Mouse (Mus musculus): ENCODE measurements around the gene Cebpg. TPM values are rescaled to one million over a fixed set of nuclear protein-coding genes. Genes with fewer than 3 reads are reported as not detected.

The Cebpg gene
- total RNA-seq, 2 experiments from 2014 or later, result 19.7 to 25.9 TPM

DNA sequence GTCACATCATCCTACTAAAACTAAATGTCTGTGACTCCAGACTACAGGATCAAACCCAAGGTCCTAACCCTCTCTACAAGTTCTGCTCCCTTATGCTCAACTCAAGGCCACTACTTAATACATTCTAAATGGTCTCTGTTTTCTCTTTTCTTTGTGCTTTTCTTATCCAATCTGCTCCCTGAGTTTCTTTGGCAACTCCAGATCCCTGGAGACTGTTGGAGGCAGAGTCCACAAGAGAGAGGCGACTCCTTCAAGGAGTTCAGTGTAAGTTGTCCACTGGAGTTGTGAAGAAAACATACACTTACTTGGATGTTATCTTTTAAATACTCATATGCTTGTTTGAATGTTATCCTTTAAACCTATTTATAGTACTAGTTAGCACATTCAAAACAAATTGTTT, 2.1 kb downstream of the Cebpg start:
- no peak for DNase-seq

DNA sequence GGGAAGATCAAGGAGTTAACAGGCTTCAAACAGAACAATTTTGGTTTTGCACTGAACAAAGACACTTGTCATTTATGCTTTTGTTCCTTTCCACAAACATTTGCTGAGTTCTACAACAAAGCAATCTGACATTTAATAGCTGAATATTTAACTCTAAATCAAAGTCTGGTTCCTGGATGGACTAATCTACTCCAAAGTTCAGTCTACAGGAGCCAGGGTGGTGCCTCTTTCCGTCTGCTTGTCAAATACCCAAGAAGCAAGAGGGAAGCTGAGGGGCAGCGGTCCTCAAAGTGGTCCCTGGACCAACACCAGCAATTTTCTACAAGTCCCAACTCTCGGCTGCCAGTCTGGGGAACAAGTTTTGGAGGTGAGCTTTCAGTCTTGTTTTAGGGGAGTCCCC, 3.2 kb downstream of the Cebpg start:
- no peak for DNase-seq

DNA sequence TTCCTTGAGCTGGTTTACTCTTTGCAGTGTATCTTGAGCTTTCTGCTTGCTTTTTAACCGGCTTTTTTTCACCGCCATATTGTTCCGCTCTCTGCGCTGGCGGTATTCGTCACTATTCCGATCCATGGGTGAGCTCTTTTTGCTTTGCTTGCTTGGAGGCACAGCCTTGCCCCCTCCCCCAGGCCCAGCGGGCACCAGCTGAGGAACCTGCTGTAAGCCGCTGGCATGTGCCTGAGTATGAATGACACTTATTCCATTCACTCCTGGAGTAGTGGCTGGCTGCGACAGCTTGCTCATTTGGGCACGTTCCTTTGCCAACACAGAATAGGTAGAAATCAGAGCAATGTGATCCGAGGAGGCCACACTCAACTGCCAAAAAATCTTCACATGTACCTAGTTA, 5.8 kb downstream of the Cebpg start:
- no peak for DNase-seq

DNA sequence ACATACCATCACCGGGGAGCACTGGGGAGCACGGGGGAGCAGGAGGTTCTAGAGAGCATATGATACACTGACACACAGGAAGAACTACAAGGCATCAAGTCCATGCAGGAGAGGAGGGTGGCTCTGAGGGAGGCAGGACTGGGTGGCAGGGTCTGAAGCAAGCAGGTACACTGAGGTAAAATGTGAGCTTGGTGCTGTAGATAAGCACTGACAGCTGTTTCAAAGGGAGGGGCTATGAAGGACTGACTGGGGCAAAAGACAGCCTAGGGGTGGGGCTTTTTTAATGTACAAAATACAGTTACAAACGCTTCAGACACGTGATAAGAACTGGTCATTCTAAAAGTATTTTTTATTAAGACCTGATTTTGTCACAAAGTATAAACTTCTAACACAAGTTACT, 10.3 kb downstream of the Cebpg start:
- no peak for DNase-seq

DNA sequence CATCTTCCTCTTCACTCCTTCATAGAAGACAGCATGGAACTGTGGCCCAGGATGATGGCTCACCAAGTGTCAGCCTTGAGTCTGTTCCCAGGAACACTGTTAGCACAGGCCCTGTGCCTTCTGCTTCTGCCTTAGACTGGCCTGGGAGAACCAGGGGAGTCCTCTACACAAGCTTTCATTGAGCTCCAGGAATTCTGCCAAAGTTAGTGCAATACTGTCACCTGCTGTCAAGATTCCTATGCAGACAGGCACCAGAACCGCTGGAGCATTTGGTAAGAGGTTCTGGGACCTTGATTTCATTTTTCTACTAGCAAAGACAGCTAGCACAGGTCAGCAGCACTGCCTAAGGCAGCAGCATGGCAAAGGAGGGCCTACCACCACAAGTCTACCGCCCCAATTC, 11.7 kb downstream of the Cebpg start:
- no peak for DNase-seq

DNA sequence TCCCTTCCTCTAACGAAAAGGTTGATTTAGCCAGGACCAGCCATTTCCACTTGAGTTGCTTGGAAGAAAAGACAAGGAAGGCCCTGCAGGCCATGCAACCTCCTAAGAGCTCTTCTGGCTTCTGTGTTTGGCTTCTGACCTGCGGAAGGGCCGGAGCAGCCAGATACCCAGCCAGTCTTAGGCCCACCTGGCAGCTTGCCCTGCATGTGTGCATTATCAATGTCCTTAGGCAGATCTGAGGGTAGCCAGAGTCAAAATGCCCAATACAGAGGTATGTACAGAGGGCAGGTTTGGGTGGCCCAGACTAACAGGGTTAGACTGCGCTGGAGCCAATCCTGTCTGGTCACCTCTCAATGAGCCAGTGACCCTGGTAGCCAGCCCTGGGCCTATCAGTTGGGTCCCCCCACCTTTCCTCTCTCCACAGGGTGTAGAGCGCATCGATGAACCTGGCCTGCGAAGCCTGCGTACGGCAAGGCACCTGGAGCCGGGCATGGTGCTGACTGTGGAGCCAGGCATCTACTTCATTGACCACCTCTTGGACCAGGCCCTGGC, 13.0 kb downstream of the Cebpg start:
- no peak for DNase-seq

DNA sequence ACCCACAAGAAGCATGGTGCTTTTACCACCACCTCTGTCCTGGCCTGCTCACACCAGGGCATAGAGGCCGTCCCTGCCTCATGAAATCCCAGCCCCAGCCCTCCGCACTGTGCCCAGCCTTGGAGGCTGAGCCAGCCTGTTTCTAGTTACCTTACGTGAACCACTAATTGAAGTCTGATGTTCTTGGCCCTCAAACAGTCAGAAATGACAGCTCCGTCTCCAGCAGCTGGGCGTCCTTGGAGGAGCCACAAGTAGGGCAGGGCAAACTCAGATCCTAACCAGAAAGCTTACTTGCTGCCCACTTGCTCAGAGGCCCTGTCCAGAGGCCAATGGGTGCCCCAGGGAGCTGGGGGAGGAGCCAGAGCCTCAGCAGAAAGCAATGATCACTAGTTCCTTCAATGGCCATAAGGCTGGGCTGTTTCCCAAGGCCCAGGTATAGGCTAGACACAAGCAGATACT, 13.6 kb downstream of the Cebpg start:
- DNase-seq, result no peak

DNA sequence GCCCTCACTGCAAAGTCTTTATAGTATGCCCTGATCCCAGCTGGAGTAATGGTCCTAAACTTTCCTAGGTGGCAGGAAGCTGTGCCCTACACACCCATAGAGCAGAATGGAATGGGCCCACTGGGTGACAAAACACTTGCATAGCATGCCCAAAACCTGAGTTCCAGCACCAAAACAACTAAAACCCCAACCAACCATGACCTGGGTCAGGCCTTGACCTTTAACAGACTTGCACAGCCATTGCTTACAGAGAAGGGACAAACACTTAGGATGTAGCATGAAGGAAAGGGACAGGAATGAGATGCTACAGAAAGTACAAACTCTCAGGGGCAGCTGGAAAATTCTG, 14.2 kb downstream of the Cebpg start:
- DNase-seq, result no peak

DNA sequence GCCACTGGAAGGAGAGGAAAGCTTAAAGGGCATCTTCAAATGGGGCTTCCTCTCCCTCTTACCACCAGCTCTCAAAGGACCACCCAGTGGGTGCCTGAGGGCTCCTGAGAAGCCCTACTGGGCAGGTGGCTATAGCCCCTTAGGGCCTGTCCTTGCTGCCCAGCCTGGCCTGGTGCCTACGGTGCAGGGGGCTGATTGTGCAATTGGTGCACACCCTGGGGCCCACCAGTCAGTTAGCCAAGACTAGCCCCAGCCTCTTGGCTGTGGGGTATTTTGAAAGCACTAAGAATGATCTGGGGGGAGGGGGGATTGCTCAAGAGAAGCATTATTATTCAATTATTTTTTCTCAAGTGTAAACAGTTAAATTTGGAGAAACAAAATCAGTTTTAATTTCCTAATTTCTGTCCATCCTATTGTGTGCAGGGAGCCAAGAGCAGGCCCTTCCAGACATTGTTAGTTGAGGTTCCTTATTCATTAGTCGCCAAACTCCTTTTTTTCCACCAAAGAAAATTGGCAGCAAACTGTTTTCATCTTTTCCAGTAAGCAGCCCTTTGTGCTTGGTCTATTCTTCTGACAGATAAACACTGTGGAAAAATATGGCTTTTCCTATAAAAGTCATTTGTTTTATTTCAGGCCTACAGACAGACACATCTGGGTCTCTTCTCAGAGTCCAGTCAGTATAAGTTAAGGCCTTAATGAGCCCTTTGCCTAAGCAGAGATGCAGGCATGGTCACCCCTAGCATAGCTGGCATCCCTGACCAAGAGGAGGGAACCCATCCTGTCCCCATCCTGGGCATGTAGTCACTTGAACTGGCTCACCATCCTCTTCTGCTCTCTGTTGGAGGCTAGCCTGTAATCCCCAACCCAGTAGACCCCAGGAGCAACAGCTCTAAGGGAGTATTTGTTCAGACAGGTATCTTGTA, 14.8 kb downstream of the Cebpg start:
- no peak for DNase-seq

DNA sequence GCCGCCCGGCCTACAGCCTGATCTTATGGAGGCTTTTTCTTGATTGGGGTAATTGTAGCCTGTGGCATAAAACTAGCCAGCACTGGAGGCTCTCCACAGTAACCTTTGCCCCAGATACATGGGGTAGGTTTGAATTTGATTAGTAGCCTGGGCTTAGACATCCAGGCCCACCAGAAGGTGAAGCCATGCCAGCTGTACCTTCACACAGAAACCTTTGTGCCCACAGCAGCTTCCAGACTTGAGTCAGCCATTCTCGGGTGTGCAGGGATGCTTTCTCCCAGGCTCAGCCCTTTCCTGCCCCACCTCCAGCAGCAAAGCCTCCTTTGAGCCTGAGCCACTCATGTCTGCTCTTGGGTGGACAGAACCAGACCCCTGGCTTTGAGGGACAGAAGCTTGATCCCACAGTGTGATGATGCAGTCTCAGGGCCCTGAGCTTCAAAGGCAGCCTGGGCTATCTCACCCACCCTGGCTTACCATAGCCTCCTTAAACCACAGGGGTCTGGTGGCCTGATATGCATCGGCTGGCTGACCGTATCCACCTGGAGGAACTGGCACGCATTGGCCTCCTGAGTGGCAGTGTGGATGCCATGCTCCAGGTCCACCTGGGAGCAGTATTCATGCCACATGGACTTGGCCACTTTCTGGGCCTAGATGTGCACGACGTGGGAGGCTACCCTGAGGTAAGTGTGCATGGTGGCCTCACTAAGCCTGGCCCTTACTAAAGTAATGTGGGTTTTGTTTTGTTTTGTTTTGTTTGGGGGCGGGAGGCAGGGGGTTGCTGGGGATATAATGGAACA, 16.0 kb downstream of the Cebpg start:
- no peak for DNase-seq

DNA sequence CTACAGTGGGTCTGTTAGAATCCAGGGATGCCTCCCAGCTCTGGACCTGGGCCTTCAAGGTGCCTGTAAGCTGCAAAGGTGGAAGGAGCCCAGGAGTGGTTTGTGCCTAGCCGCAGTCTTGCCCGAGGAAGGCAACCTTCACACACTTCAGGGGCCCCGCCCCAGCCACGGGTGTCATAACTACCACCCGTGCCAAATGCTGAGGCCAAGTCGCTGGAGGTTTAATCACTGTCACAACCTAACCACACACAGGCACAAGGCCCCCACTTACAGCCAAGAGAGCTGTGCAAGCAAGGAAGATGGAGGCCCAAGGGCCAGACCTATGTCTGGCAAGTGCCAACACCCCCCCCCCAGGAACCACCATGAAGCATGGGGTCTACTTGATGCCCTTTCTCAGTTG, 19.0 kb downstream of the Cebpg start:
- DNase-seq, result no peak

DNA sequence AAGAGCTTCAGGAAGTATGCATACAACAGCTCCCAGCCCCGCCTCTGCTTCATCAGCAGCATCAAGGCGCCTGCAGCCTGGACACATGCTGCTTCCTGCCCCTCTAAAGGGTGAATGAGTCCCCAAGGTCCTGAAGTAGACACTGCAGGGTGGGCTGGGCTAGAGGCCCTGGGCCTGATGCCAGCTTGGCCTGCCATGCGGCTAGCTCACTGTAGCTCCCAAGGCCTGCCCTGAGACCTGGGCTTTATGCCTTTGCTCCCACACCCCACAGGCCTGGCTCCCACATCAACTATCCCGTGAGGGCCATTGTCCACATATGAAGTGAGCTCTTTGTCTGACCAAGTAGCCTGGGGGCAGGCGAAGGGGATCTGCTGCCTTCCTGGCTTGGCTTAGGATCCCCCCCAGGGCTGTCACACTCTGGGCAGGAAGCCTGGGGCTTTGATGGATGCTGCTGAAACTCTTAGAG, 20.1 kb downstream of the Cebpg start:
- DNase-seq, result peak; percentile 68

DNA sequence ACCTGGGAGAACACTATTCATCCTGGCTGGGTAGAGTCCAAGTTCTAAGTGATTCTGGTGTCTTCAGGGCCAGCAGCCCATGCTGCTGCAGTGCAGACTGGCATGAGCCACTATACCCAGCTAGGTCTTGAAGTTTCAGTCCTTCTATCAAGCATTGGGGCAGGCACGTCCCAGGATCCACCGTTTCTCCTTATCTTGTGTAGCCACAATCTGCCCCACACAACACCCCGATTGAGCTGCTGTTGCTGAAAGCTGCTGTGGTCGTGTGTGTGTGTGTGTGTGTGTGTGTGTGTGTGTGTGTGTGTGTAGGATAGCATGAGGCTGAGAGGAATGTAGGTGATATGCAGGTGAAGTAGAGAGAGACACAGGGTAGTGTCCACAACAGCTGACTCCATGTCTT, 20.8 kb downstream of the Cebpg start:
- no peak for DNase-seq

DNA sequence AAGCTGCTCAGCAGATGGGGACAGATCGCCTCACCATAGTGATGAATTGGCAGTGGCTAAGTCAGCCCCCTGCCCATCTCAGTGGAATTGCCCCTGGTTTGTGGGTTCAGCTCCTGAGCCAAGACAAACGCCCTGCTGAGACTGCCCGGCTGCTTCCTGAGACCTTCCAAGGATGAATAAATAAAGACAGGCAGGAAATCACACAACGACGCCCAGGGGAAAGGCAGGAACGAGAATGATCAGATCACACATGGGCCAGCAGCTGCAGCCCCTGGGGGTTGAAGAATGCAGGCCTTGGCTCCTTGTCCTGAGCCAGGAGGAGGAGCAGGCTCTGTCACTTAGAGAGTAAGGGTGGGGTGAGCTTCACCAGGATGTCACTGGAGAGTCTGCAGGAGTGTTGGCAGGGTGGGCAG, 21.2 kb downstream of the Cebpg start:
- no peak for DNase-seq

DNA sequence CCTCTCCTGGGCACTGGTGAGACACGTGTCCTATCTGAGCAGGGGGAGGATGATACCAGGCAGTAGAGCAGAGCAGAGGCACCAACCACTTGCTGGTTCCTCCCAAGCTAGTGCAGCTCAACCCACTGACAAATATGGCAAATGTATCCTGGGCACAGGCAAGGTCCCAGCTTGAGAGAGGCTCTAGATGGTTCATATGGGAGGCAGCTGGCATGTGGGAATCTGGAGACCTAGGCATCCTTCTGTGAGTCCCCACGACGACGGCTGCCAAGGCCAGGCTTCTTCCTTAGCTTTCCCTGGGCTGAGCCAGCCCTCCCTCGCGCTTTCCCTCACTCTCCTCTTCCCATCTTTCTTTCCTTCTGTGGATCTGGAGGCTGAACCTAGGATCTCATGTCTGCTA, 25.8 kb downstream of the Cebpg start:
- no peak for DNase-seq

DNA sequence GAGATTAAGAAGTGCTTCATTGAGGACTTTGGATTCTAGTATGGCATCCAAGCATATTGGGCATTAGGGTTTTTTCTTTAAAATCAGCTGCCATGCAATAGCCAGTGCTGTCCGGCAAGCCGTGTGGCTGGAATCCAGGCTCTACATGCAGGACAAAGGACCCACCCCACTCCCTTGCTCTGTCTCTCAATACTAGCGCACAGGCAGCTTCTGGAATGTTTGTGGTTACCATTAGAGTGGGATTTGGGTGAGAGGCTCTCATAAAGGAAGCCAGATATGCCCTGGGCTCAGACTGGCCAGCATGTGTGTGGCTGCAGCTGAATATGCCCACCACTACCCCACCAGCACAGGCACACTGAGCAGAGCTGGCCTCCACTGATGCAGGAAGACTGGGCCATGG, 26.7 kb downstream of the Cebpg start:
- DNase-seq, result no peak

DNA sequence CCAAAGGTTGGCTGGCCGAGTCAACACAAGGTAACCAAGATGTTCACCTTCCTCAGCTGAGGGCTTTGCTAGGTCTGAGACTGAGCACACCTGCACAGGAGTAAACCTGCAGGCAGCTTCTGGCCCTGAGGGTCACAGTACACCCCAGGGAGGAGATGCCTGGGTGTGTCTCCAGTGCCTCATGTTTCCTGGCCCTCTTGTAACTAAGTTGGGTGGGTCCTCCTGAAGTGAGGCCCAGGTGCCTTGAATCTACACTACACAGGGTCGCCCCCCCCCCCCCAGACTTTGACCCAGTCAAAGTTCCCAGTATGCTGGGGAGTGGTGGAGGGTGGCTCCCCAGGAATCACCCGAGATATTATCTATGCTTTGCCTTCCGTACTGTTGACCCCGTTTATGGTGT, 27.1 kb downstream of the Cebpg start:
- no peak for DNase-seq

DNA sequence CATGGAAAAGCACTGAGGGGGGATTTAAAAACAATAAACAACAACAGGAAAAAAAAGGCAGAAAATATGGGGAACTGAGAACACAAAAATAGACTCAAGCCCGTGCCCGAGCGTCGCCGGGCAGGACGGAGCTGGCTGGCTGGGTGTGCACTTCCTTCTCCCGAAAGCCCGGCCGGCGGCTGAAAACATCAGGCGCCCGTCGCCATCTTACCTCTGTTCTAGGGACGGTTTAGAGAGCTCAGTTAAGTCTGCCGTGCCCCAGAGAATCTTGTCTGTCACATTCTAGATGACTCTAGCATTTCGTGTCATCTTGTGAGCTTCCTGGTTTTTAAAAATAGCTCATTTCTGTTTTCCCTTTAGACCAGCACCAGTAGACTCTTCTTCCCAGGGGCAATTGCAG, 27.8 kb downstream of the Cebpg start:
- no peak for DNase-seq

DNA sequence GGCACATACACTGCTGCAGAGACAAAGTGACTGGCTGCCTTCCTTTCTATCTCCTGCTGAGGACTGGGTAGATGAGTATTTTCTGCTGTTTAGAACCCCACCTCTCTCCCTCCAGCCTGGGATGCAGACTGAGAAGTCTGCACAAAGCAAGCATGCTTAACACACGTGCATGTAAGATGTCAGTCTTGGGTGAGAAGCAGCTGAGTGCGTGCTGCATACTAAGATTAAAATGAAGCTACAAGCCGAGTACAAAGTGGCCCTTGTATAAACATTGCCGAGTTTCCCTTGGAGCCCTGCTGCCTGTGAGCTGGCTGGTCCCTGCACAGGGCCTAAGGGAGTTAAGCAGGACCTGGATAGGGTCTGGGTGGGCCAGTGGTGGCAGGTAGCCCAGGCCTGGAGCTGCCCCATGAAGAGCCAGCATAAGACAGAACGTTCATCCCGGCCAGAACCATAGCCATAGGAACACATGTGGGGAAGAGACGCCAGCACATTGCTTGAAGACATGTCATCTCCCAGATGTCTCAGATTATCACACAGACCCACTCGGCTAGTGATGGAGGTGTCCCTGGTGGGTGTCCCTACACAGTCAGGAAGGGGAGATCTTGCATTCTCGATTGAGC, 28.5 kb downstream of the Cebpg start:
- no peak for DNase-seq

DNA sequence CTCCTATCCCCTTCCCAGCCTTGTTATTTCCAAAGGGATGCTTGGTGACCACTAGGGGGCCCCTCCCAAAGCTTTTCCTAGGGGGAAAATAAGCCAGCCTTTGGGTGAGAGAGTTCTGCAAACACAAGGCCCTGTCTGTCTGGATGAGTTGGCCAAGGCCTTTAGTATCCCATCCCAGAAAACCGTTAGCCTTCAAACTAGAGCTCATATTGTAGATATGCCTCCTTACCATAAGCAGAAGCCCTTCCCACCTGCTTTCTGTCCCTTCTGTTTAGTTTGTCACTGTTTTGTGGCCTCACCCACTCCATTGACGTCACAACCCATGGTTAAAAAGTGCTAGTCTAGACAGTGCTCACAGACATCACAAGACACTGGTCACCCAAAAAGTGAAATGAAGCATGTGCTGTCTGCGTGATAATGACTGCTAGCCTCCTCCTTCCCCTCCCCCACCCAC, 29.5 kb downstream of the Cebpg start:
- peak; percentile 50 for DNase-seq

DNA sequence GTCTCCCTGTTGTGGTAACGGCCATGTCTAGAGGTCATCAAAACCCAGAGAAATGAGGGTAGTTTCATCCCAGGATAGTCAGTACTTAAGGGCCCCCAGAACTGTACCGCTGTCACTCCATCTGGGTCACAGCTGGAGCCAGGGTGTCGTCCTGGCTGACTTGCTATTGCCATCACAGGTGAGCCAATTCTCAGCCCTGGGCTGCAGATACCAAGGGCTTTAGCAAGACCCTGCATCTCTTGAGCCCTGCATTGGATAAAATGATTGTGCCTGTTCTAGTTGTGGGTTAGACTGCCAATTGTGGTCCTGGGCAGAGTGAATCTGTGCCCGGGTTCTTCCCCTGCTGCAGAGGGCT, 30.1 kb downstream of the Cebpg start:
- no peak for DNase-seq

DNA sequence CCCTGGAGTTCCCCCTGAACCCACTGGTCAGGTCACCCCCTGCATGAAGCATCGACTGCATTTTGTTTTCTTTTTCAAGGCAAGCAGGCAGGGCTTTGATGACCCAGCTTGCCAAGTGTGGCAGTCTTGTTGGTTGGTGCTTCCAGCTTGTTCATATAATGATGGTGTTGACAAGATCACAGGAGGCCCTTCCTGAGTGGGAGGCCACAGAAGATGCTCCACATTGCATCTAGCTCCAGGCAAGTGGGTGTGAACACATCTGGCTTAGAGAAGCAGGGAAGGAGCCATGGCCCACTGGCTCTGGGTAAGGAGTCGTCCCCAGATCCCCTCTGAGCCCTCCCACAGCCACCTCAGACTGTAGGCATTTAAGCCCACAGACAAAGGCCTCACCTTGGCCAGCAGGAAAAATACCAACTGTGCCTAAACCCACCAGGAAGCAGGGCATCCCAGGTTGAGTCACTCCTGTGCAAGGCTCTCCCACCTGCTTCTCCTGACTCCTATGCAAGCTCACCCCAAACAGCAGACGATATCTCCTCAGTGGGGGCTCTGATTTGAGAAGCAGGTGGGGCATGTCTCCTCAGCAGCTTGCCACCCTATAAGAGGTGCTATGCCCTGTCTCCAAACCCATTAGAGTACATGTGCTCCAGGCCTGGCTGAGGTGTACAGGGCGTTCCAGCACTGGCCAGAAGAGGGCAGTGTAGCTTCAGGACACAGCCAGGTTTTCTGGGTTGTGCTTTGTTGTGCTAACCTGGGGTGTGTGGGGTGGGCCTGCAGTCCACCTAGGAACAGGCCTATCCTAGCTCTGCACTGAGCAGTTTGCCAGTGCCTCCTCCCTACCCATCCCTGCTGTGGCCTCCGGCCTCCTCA, 30.7 kb downstream of the Cebpg start:
- DNase-seq, result peak; percentile 83
